19 mouse cellular contexts compared by ENCODE assay signal in the genomic region with DNA sequence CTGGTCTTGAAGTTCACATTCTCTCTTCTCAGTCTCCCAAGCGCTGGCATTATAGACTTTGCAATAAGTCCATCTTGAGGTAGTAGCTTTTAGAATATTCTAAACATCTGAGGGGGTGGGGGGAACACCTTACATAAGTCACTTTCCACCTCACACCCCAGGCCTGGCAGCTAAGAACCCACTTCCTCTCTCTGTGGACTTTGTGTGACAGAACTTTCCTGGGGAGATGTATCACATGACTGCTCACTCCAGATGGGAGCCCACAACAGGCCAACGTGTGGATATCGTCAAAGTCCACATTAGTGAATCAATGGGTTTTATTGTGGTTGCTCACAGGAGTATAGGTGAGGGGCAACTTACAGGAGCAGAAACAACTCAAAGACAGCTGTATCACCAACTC. TPM values are rescaled to one million over a fixed set of nuclear protein-coding genes. Genes with fewer than 3 reads are reported as not detected.
A peak's percentile ranks its signal among the peaks of the same experiment; 100 is the strongest.
DNase-seq lines count a peak whose midpoint lies in the region; ATAC-seq lines count a peak whose summit lies in the region.
"Had no signal": no experiment of that assay in that cellular context is flagged by ENCODE, and none has a peak within 500 bp of the region (broad histone marks: within the 10 kb centered on the region; RNA-seq: fewer than 3 reads in every experiment).

No protein-coding gene starts in this region.

- DNase-seq in spleen, postnatal 36 days (ENCODE audit: low spot score in 2 of 2): peak; percentile 40 to 56
- DNase-seq in spleen, postnatal 4 days (ENCODE audit: low spot score in 2 of 2): no peak
- peak; percentile 63 for DNase-seq in CD4-positive, CD25-positive, alpha-beta regulatory T cell, adult 2 months (ENCODE audit: low read depth, low spot score)
- DNase-seq in heart, postnatal 10 days: no peak
- DNase-seq in retina, embryonic 14.5 days (ENCODE audit: low spot score): no peak
- no peak for DNase-seq in right cerebral cortex, postnatal 4 days
- DNase-seq: cerebellum, adult 2 months; gastrocnemius, postnatal 25 days; kidney, adult 9 months; kidney, postnatal 36 days; left cerebral cortex, postnatal 4 days; liver; lung, postnatal 14 days; right cerebral cortex, adult 18-20 months had no signal

- 0 out of 2 replicates have a peak, but pooled peaks have one; percentile 10 for ATAC-seq in common myeloid progenitor, adult 5-6 weeks (replicated peaks; ENCODE audit: low read depth, poor library complexity, severe bottlenecking)
- 0 out of 2 replicates have a peak, but pooled peaks have one; percentile 26 for ATAC-seq in megakaryocyte progenitor cell, adult 5-6 weeks (replicated peaks; ENCODE audit: poor library complexity)
- ATAC-seq: forebrain, embryonic 15.5 days; hindbrain, postnatal 0 days; Patski had no signal

- intact Hi-C loops in heart, postnatal 10 days (cut with DNase I): no loop called here

RNA-seq across cellular contexts. Expression of gene Meis3, which starts 18.8 kb away (rescaled TPM):
- total RNA-seq in common myeloid progenitor, adult 5-6 weeks (2017): not detected in 2 replicates
- 0.34 TPM in 1 of 2 replicates, not detected in the other for total RNA-seq in megakaryocyte progenitor cell, adult 5-6 weeks (2015)
- not detected in 2 replicates for total RNA-seq in megakaryocyte progenitor cell, adult 5-6 weeks (2017)
- 1 to 10 TPM; 6.1 to 6.5 TPM for total RNA-seq in heart, postnatal 10 days (2021)

RNA-seq across cellular contexts. Expression of gene Dhx34, which starts 28.1 kb away (rescaled TPM):
- 4.5 and 9.2 TPM in 2 replicates for total RNA-seq in common myeloid progenitor, adult 5-6 weeks (2017)
- 6.0 and 6.7 TPM in 2 replicates for total RNA-seq in megakaryocyte progenitor cell, adult 5-6 weeks (2015)
- 6.6 and 8.1 TPM in 2 replicates for total RNA-seq in megakaryocyte progenitor cell, adult 5-6 weeks (2017)
- total RNA-seq in heart, postnatal 10 days (2021): 1 to 10 TPM; 7.5 to 9.9 TPM

RNA-seq across cellular contexts. Expression of gene C5ar2, which starts 50.3 kb away (rescaled TPM):
- 1.1 and 3.1 TPM in 2 replicates for total RNA-seq in common myeloid progenitor, adult 5-6 weeks (2017)
- total RNA-seq in megakaryocyte progenitor cell, adult 5-6 weeks (2015): 1.1 and 1.7 TPM in 2 replicates
- total RNA-seq in megakaryocyte progenitor cell, adult 5-6 weeks (2017): 1.1 and 1.3 TPM in 2 replicates
- total RNA-seq in heart, postnatal 10 days (2021): under 1 TPM; 0.38 to 0.50 TPM
- total RNA-seq: hindbrain, postnatal 0 days had no signal

Comparison
In these comparisons a context has a peak if more than half of its experiments do, and no peak if none do; other contexts are left out.
1. DNase-seq: peak in spleen, postnatal 36 days (2 of 2) and CD4-positive, CD25-positive, alpha-beta regulatory T cell, adult 2 months (single experiment); none in spleen, postnatal 4 days (0 of 2), heart, postnatal 10 days (0 of 2), retina, embryonic 14.5 days (single experiment) and right cerebral cortex, postnatal 4 days (single experiment).